Mouse (Mus musculus) erythroblast, embryonic 14.5 days (primary cell): Measurements from ENCODE around the gene Cttnbp2nl.

Experiments
- GATA1 ChIP-seq: IDR thresholded peaks from 2 replicates; pipeline ENCODE4 v1.6.1; 2012; ENCODE audit warnings: low read length, inconsistent platforms, mixed read lengths
- TAL1 ChIP-seq: IDR thresholded peaks from 3 replicates; pipeline ENCODE4 v1.6.1; 2012; ENCODE audit warnings: low read length, inconsistent platforms, mixed read lengths

- TF ChIP-seq GATA1 (no peak), TAL1 (no peak)
These were observed 46.8 kb upstream of the Cttnbp2nl start for GRCm38 (mm10) chr3:105099526-105100269.
